Mouse (Mus musculus) liver, adult 2 months (tissue): ENCODE data around the gene Sema4b.

Experiments
- CTCF ChIP-seq: fragments of 200-500 bp; IDR thresholded peaks from 2 replicates; pipeline ENCODE4 v1.5.1; 2011; ENCODE audit warnings: low read depth, low read length, control low read depth
- POLR2A ChIP-seq: fragments of 200-500 bp; IDR thresholded peaks from 2 replicates; pipeline ENCODE4 v1.6.1; 2011; ENCODE audit warnings: low read length, control low read depth; ENCODE audit not compliant: insufficient read depth; ENCODE audit errors: extremely low read depth

- TF ChIP-seq CTCF (no peak), POLR2A (0 out of 2 replicates have a peak, but pooled peaks have one; percentile 24)
Observed at GRCm38 (mm10) chr7:80192226-80193061, 5.8 kb downstream of the Sema4b start.
